Mouse (Mus musculus): ENCODE measurements around the gene Ermp1. TPM values are rescaled to one million over a fixed set of nuclear protein-coding genes. Genes with fewer than 3 reads are reported as not detected.

Ermp1 gene
- polyA plus RNA-seq (2015; fragmentation: Nextera tagmentation; extraction: Ambion mirVana): 7.1 and 8.0 TPM in 2 replicates

DNA sequence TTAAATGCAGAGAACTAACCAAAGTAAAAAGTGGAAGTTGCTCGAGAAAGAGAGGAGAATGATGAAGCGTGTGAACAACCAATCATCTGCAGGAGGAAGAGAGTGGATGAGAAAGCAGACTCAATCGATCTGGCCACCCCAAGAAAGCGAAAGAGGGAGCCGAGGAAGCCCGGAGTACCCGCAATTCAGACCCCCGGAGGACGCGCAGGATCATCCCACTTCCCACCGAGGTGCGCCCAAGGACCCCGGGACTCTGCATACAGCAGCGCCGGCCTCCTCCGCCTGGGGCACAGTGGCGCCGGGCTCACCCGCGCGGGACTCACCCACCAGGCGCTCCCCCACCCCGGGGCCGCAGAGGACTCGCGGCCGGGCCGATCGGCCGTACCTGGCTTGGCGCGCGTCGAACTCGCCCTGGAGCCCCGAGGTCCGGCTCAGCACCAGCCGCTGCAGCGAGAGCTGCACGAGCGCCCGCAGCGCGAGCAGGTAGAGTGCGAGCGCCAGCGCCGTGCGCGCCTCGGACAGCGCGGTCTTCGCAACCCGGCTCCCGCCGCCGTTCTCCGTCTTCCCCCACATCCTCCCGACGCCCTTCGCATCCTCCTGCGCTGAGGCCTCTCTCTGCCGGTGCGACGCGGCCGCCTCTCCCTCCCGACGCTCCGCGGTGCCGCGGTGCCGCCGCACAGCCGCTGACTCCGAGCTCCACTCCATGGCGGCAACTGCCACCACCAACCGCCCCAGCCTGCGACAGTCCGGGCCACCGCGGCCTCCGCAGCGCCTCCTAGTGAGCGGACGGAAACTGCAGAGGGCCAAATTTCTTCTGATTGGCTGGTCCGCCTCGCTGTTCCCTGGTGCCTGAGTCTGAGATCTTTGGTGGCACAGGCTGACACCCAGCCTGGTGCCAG lies at the start of gene Ermp1:
TSS of gene Ermp1 (minus strand) at position 765 of the 899 bp plus-strand sequence.
- WGBS: under 1% methylated on average over 70 of the region's 90 CpGs
- H3K4me1 ChIP-seq: peaks cover 5% of the 10 kb centered on the region
- H3K9me3 ChIP-seq: no peaks in the 10 kb centered on the region
- H3K27ac ChIP-seq (replicated peaks): peak within 1 kb of the TSS; percentile 93
- peak within 1 kb of the TSS; percentile 62 for H3K4me2 ChIP-seq (replicated peaks)
- peak; percentile 96 for ATAC-seq (replicated peaks)
- H3K9ac ChIP-seq (replicated peaks): peak within 1 kb of the TSS; percentile 86
- no peaks in the 10 kb centered on the region for H3K27me3 ChIP-seq
- H3K36me3 ChIP-seq: no peaks in the 10 kb centered on the region; the same call in 1 of the 2 replicates
- peak within 1 kb of the TSS; percentile 98 for H3K4me3 ChIP-seq

DNA sequence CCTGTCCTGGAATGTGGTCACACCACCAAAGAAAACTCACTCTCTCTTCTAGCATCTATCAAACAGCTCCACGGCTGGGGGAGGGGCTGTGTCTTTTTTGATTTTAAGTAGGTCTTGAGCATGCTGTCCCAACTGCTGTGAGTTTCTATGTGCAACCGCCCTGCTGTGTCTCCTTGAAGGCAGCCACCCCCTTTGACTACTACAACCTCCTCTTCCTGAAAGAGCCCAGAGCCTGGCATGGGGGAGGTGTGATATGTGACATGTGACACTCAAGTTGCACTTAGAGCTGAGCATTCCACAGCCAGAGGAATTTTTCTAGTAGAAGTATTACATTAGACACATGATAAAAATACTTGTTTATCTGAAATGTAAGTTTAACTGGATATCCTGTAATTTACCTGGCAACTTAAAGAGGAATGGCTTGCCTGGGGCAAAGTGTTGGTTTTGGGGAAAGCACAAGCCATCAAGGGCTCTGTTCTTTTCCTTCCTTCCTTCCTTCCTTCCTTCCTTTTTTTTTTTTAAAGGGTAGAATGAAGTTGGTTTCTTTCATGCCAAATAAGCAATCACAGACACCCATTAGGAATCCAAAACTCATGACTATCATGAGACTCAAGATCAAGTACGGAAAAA lies 49.1 kb upstream of the Ermp1 start, which contains the start of gene Mlana:
TSS of gene Mlana (plus strand) at position 580 of the 630 bp plus-strand sequence.
- 55% methylated on average over 3 of the region's 3 CpGs for WGBS
- ATAC-seq (replicated peaks): no peak
- no peaks in the 10 kb centered on the region for H3K27me3 ChIP-seq
- no peak within 1 kb of the TSS for H3K4me2 ChIP-seq (replicated peaks)
- no peak within 1 kb of the TSS for H3K4me3 ChIP-seq
- H3K27ac ChIP-seq (replicated peaks): no peak within 1 kb of the TSS
- no peaks in the 10 kb centered on the region for H3K4me1 ChIP-seq
- H3K9me3 ChIP-seq: no peaks in the 10 kb centered on the region
- H3K9ac ChIP-seq (replicated peaks): no peak within 1 kb of the TSS
- H3K36me3 ChIP-seq: no peaks in the 10 kb centered on the region

DNA sequence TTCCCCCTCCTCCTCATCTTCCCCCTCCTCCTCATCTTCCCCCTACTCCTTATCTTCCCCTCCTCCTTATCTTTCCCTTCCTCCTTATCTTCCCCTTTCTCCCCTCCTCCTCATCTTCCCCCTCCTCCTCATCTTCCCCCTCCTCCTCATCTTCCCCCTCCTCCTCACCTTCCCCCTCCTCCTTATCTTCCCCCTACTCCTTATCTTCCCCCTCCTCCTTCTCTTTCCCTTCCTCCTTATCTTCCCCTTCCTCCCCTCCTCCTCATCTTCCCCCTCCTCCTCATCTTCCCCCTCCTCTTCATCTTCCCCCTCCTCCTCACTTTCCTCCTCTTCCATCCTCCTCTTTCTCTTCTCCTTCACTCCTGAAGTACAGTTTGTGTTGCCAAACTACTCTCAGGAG lies 48.6 kb upstream of the Ermp1 start:
- H3K36me3 ChIP-seq: no peaks in the 10 kb centered on the region
- H3K4me3 ChIP-seq: no peak overlapping the region
- no peak overlapping the region for H3K9ac ChIP-seq (replicated peaks)
- no peaks in the 10 kb centered on the region for H3K27me3 ChIP-seq
- no peak overlapping the region for H3K27ac ChIP-seq (replicated peaks)
- H3K9me3 ChIP-seq: no peaks in the 10 kb centered on the region
- H3K4me1 ChIP-seq: no peaks in the 10 kb centered on the region
- ATAC-seq (replicated peaks): no peak
- H3K4me2 ChIP-seq (replicated peaks): no peak overlapping the region

DNA sequence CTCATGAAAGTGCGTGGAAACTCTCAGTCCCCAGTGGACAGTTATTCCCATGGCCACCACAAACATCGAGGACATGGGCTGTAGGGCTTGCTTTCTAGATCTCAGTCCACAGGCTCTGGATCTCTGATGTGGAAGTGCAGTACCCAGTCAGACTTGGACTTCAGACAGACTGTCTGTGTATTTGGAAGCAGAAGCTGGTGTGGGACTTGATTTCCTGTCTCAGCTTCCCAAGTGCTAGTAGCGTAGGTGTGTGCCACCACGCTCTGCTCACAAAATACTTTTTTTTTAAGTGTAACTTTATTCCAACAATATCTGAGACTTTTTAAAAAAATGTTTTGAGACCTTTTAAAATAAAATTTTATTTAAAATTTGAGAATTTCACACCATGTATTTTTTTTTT lies 48.1 kb upstream of the Ermp1 start:
- Histone ChIP-seq H3K36me3 (no peaks in the 10 kb centered on the region), H3K4me1 (no peaks in the 10 kb centered on the region), H3K4me2 (replicated peaks) (no peak overlapping the region), H3K27ac (replicated peaks) (no peak overlapping the region), H3K9me3 (no peaks in the 10 kb centered on the region), H3K27me3 (no peaks in the 10 kb centered on the region), H3K4me3 (no peak overlapping the region), H3K9ac (replicated peaks) (no peak overlapping the region)
- WGBS: 95% methylated on average over 4 of the region's 4 CpGs
- ATAC-seq (replicated peaks): no peak

DNA sequence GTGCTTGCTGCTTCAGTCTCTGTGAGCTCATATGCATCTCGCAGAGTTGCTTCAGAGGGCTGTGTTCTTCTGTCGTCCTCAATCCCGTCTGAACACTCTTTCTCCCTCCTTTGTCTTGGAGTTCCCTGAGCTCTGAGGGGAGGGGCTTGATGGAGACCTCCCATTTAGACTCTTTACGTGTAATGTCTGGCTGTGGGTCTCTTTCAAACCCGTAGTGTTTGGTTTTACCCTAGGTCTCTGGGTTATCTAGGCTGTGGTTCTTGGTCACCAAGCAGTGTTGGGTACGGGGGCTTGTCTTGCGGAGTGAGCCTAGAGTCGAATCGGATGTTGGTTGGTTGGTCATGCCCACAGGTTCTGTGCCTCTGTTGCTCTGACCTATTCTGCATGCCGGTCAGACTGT lies 46.9 kb upstream of the Ermp1 start:
- no peaks in the 10 kb centered on the region for H3K36me3 ChIP-seq
- ATAC-seq (replicated peaks): no peak
- WGBS: 81% methylated on average over 10 of the region's 10 CpGs
- H3K4me3 ChIP-seq: no peak overlapping the region
- no peak overlapping the region for H3K4me2 ChIP-seq (replicated peaks)
- H3K27ac ChIP-seq (replicated peaks): no peak overlapping the region
- H3K9me3 ChIP-seq: no peaks in the 10 kb centered on the region
- no peaks in the 10 kb centered on the region for H3K27me3 ChIP-seq
- no peaks in the 10 kb centered on the region for H3K4me1 ChIP-seq
- no peak overlapping the region for H3K9ac ChIP-seq (replicated peaks)

DNA sequence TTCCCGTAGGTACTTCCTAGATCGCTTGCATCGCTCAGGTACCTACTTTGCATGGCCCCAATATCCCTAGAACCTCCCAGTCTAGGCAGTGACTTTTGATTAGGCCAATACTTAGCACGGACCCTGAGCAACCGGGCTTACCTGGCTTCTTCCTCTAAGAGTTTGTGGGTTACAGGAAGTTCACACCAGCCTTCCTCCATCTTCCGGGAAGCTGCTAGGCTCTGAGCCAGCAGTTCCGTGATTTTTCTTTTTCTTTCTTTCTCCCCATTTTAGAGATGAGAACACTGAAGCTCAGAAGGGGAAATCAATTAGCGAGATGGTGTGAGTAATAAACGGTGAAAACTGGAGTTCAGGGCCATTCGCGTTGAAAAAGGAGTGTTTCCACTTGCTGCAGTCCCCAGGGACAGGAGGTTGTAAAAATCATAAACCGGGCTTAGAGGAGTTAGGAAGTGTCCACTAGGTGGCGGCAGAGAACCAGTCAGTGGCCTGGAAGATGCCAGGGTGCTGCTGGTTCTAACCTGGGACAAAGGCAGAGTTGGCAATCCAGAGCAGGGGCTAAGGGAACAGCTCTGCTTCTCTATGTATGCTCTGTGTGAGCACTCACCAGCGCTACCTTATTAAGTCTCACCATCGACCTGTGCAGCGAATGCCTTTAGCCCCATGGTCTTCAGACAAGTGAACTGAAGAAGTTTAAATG lies 35.8 kb upstream of the Ermp1 start:
- no peak overlapping the region for H3K4me2 ChIP-seq (replicated peaks)
- H3K27me3 ChIP-seq: no peaks in the 10 kb centered on the region
- WGBS: 55% methylated on average over 16 of the region's 16 CpGs
- H3K4me3 ChIP-seq: no peak overlapping the region
- no peak overlapping the region for H3K27ac ChIP-seq (replicated peaks)
- peak; percentile 78 for ATAC-seq (replicated peaks)
- H3K9me3 ChIP-seq: no peaks in the 10 kb centered on the region
- H3K4me1 ChIP-seq: no peaks in the 10 kb centered on the region
- H3K36me3 ChIP-seq: no peaks in the 10 kb centered on the region
- H3K9ac ChIP-seq (replicated peaks): no peak overlapping the region

DNA sequence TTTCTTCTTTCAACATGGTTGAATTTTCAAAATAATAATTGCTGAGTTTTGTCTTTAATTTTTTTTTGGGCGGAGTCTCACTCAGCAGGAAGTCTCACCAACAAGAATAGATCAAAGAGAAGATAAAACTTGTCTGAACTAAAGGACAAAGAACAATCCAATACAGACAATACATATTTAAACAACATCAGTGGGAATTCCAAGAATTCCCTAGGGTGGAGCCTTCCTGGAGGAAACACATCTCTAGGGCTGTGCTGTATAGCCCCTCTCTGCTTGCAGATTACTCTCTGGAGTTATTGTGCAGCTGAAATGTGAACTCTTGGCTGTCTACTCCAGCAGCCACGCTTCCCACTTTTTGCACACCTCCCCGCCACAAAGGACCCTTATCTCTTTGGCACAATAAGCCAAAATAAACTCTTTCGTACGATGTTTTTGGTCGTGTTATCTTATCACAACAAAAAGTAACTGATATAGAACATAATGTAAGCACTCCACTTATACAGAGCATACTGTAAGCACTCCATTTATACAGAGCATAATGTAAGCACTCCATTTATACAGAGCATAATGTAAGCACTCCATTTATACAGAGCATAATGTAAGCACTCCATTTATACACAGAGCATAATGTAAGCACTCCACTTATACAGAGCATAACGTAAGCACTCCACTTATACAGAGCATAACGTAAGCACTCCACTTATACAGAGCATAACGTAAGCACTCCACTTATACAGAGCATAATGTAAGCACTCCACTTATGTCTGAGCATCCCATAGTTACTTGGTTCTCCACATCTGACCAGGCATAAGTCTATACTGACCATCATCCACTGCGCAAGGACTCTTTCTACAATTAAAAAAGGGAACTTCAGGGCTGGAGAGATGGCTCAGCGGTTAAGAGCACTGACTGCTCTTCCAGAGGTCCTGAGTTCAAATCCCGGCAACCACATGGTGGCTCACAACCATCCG lies 32.3 kb upstream of the Ermp1 start:
- H3K27me3 ChIP-seq: no peaks in the 10 kb centered on the region
- H3K9me3 ChIP-seq: no peaks in the 10 kb centered on the region
- no peak overlapping the region for H3K4me2 ChIP-seq (replicated peaks)
- no peaks in the 10 kb centered on the region for H3K4me1 ChIP-seq
- no peak for ATAC-seq (replicated peaks)
- no peak overlapping the region for H3K4me3 ChIP-seq
- H3K36me3 ChIP-seq: no peaks in the 10 kb centered on the region
- 81% methylated on average over 13 of the region's 13 CpGs for WGBS
- H3K9ac ChIP-seq (replicated peaks): no peak overlapping the region
- H3K27ac ChIP-seq (replicated peaks): no peak overlapping the region

DNA sequence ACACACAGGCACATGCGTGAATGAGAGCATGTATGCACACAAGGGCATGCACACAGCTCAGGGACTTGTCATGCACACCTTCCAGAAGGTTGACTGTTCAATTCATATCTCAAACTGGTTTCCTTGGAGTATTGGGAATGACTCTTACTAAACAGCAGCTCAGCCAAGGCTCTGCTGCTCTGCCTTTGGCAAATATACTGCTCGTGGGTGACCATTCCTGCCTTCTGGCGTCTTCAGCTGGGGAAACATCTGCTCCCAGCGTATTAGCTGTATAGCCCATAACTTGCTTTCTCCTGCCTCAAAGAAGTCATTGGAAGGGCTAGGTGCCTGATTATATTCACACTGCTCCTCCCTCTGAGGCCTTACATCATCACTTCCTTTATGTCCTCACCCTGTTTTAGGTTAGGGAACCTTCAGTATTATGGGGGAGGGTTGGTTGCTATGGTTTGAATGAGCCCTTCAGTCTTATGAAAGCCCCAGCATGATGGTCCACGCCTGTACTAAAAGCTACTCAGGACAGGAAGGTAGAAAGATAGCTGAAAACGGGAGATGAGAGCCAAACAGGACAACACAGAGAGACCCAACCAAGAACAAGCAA lies 30.1 kb upstream of the Ermp1 start:
- no peaks in the 10 kb centered on the region for H3K36me3 ChIP-seq
- ATAC-seq (replicated peaks): no peak
- H3K4me1 ChIP-seq: no peaks in the 10 kb centered on the region
- no peaks in the 10 kb centered on the region for H3K27me3 ChIP-seq
- no peak overlapping the region for H3K9ac ChIP-seq (replicated peaks)
- 85% methylated on average over 6 of the region's 6 CpGs for WGBS
- H3K4me2 ChIP-seq (replicated peaks): no peak overlapping the region
- H3K27ac ChIP-seq (replicated peaks): no peak overlapping the region
- H3K9me3 ChIP-seq: no peaks in the 10 kb centered on the region
- H3K4me3 ChIP-seq: no peak overlapping the region

DNA sequence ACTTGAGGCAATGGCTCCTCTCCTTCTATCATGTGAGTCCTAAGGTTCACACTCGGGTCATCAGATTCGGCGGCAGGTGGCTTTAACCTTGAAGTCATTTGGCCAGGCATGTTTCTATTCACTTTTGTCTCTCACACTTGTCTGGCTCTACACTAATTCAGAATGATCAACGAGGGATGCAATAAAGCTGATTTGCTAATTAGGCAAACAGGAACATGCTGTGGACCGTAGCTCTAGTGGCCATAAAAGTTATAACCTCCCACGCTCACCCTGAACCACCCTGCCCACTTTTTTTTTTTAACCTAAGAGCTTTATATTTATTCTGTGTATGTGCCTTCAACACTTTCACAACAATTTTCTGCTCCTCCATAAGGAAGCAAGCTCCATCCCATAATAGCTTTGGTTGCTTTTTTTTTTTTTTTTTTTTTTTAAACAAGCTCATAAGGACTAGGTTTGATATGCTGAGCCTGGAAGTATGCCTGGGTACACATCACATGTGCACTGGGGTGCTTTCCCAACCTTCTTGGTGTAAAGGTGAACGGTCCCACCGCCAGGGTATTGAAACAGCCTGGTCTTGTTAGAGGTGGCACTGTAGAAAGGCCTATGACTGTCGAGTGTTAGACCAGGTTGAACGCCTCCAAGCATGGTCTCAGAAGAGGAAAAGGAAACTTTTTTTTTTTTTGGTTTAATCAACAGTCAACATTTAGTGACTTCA lies 28.4 kb upstream of the Ermp1 start:
- no peak overlapping the region for H3K27ac ChIP-seq (replicated peaks)
- H3K27me3 ChIP-seq: no peaks in the 10 kb centered on the region
- no peaks in the 10 kb centered on the region for H3K4me1 ChIP-seq
- no peak for ATAC-seq (replicated peaks)
- H3K9ac ChIP-seq (replicated peaks): no peak overlapping the region
- no peak overlapping the region for H3K4me2 ChIP-seq (replicated peaks)
- H3K36me3 ChIP-seq: no peaks in the 10 kb centered on the region
- no peaks in the 10 kb centered on the region for H3K9me3 ChIP-seq
- H3K4me3 ChIP-seq: no peak overlapping the region
- WGBS: 67% methylated on average over 10 of the region's 10 CpGs

DNA sequence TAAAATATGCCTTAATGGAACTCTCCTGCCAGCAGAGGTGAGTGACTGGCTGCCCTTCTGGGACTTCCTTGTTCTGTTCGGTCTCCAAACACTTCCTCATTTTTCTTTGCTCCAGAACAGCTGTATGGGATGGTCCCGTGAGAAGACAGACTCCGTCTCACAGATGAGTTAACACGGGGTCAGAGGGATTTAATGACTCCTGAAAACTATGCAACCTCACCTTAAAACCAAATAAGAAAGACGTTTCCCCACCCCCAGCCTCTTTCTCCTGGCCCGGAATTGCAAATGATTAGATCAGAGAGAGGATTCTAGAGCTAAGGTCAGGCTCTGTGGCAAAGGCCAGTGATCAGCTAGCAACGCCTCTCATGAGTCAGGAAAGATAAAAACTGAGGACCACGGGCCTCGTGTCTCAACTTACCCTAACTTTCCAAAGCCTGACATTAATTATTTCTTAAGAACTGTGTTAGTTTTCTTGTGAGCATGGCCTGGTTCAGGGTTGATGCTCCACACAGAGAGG lies 27.4 kb upstream of the Ermp1 start:
- 77% methylated on average over 9 of the region's 9 CpGs for WGBS
- H3K4me3 ChIP-seq: no peak overlapping the region
- no peak overlapping the region for H3K4me2 ChIP-seq (replicated peaks)
- ATAC-seq (replicated peaks): no peak
- H3K4me1 ChIP-seq: no peaks in the 10 kb centered on the region
- no peaks in the 10 kb centered on the region for H3K36me3 ChIP-seq
- no peaks in the 10 kb centered on the region for H3K27me3 ChIP-seq
- H3K27ac ChIP-seq (replicated peaks): no peak overlapping the region
- H3K9me3 ChIP-seq: no peaks in the 10 kb centered on the region
- H3K9ac ChIP-seq (replicated peaks): no peak overlapping the region
